Mouse (Mus musculus): ENCODE data around the gene Bmpr1a.

DNA sequence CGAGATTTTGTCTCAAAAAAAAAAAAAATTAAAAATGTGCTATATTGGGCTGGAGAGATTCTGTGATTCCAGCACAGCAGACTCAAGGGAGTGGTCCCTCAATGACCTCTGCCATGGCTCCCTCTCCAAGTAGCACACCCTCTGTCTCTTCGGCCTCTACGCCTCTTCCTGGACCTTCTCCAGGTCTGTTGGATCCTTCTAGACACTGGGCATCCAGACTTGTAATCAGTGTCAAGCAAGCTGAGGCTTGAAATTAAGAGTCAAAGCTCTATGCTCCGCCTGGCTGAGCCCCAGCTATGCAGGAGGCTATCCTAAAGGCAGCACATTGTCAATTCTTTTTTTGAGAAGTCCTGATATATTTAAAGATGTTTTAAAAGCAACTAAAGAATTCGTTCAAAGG, 30.4 kb upstream of the Bmpr1a start:
- TF ChIP-seq CTCF (IDR thresholded peaks at IDR 0.05; ENCODE audit: low read depth) (no peak), EP300 (IDR thresholded peaks at IDR 0.05; ENCODE audit: low read depth) (no peak)
